Mouse (Mus musculus) CH12.LX (cell line): ENCODE measurements around the gene Sorcs1. TPM values are rescaled to one million over a fixed set of nuclear protein-coding genes. Genes with fewer than 3 reads are reported as not detected.

Experiments used
- DNase-seq: peaks from one replicate; pipeline ENCODE4 v3.0.0-alpha.2; 2013; ENCODE audit errors: extremely low read depth
- H3K27ac ChIP-seq: 2 replicates; pipeline ENCODE4 v1.5.1; 2012; ENCODE audit warnings: low read depth, mild to moderate bottlenecking, control low read depth, moderate library complexity; ENCODE audit not compliant: insufficient read depth
- H3K27me3 ChIP-seq: replicated peaks from 2 replicates; pipeline ENCODE3; 2012; ENCODE audit warnings: inconsistent platforms
- H3K36me3 ChIP-seq, 2 experiments: replicated peaks in 1 of 2; 2 replicates each; pipeline versions ENCODE3 to v1.6.1; 2012; ENCODE audit warnings: inconsistent platforms in 1 of 2, low read length in 1 of 2, mild to moderate bottlenecking in 1 of 2, mixed read lengths in 1 of 2, moderate library complexity in 1 of 2; ENCODE audit not compliant: control insufficient read depth in 1 of 2, insufficient read depth in 1 of 2
- H3K4me1 ChIP-seq, 2 experiments: 2 replicates each; pipeline ENCODE4 v1.6.1; 2012; ENCODE audit warnings: inconsistent platforms in 1 of 2, moderate library complexity in 1 of 2; ENCODE audit not compliant: insufficient read depth in 2 of 2, control insufficient read depth in 1 of 2
- H3K4me2 ChIP-seq: 2 replicates; pipeline ENCODE4 v1.6.1; 2012; ENCODE audit warnings: low read depth, mild to moderate bottlenecking, control low read depth; ENCODE audit not compliant: poor library complexity, insufficient read depth, severe bottlenecking
- H3K4me3 ChIP-seq, 3 experiments: fragments of 150-350 bp in 1 of 3; sonication (generic) in 1 of 3; replicated peaks in 1 of 3; 2 replicates each; pipeline versions ENCODE3 to v1.5.1; 2011 to 2012; ENCODE audit warnings: low read depth in 2 of 3, low read length in 2 of 3, mild to moderate bottlenecking in 2 of 3, moderate library complexity in 2 of 3, control low read depth in 1 of 3, improper control_type of control experiment in 1 of 3, inconsistent platforms in 1 of 3, mixed read lengths in 1 of 3; ENCODE audit not compliant: poor library complexity in 1 of 3
- H3K79me2 ChIP-seq: replicated peaks from 2 replicates; pipeline ENCODE4 v1.6.1; 2012; ENCODE audit warnings: mild to moderate bottlenecking, moderate library complexity; ENCODE audit not compliant: control insufficient read depth, poor library complexity, insufficient read depth, severe bottlenecking; ENCODE audit errors: extremely low read depth
- H3K9ac ChIP-seq: 2 replicates; pipeline ENCODE4 v1.6.1; 2012; ENCODE audit warnings: low read depth, mild to moderate bottlenecking, control low read depth, moderate library complexity; ENCODE audit not compliant: insufficient read depth
- H3K9me3 ChIP-seq: replicated peaks from 2 replicates; pipeline ENCODE3; 2012; ENCODE audit warnings: low read length, inconsistent platforms, mixed read lengths
- BHLHE40 ChIP-seq: IDR thresholded peaks from 2 replicates; pipeline ENCODE4 v1.6.1; 2011; ENCODE audit warnings: mild to moderate bottlenecking, low read depth, low read length, improper control_type of control experiment
- CHD1 ChIP-seq: IDR thresholded peaks from 2 replicates; pipeline ENCODE4 v1.6.1; 2012; ENCODE audit warnings: low read depth, low read length, improper control_type of control experiment, inconsistent platforms
- CHD2 ChIP-seq: IDR thresholded peaks from 2 replicates; pipeline ENCODE4 v1.6.1; 2011; ENCODE audit warnings: low read length, improper control_type of control experiment
- CTCF ChIP-seq, 2 experiments: IDR thresholded peaks in 1 of 2; conservative IDR thresholded peaks in 1 of 2; 2 replicates each; pipeline ENCODE4 v1.5.1; 2011 to 2012; ENCODE audit warnings: low read depth in 2 of 2, low read length in 2 of 2, improper control_type of control experiment in 1 of 2, inconsistent platforms in 1 of 2, mild to moderate bottlenecking in 1 of 2, moderate library complexity in 1 of 2
- E2F4 ChIP-seq: IDR thresholded peaks from 2 replicates; pipeline ENCODE4 v1.6.1; 2011; ENCODE audit warnings: low read depth, low read length, improper control_type of control experiment; ENCODE audit not compliant: insufficient replicate concordance
- ELF1 ChIP-seq: IDR thresholded peaks from 2 replicates; pipeline ENCODE4 v1.6.1; 2014; ENCODE audit warnings: low read depth, mild to moderate bottlenecking, inconsistent platforms, low read length, improper control_type of control experiment
- EP300 ChIP-seq: IDR thresholded peaks from 2 replicates; pipeline ENCODE4 v1.6.1; 2011; ENCODE audit warnings: low read length, improper control_type of control experiment
- HCFC1 ChIP-seq: IDR thresholded peaks from 2 replicates; pipeline ENCODE4 v1.6.1; 2012; ENCODE audit warnings: low read depth, mild to moderate bottlenecking, inconsistent platforms, low read length, improper control_type of control experiment
- JUN ChIP-seq: IDR thresholded peaks from 2 replicates; pipeline ENCODE4 v1.6.1; 2011; ENCODE audit warnings: low read depth, mild to moderate bottlenecking, low read length, improper control_type of control experiment, moderate library complexity; ENCODE audit not compliant: insufficient read depth
- KAT2A ChIP-seq: IDR thresholded peaks from 2 replicates; pipeline ENCODE4 v1.6.1; 2012; ENCODE audit warnings: low read length, improper control_type of control experiment, inconsistent platforms; ENCODE audit not compliant: insufficient replicate concordance
- MAFK ChIP-seq: IDR thresholded peaks from 2 replicates; pipeline ENCODE4 v1.6.1; 2011; ENCODE audit warnings: low read length, improper control_type of control experiment; ENCODE audit not compliant: insufficient replicate concordance
- MAZ ChIP-seq: IDR thresholded peaks from 2 replicates; pipeline ENCODE4 v1.6.1; 2012; ENCODE audit warnings: low read depth, mild to moderate bottlenecking, inconsistent platforms, low read length, improper control_type of control experiment, moderate library complexity
- MEF2A ChIP-seq: IDR thresholded peaks from 2 replicates; pipeline ENCODE4 v1.6.1; 2014; ENCODE audit warnings: low read depth, mild to moderate bottlenecking, inconsistent platforms, low read length, improper control_type of control experiment, borderline replicate concordance
- MXI1 ChIP-seq: IDR thresholded peaks from 2 replicates; pipeline ENCODE4 v1.6.1; 2011; ENCODE audit warnings: mild to moderate bottlenecking, low read depth, low read length, improper control_type of control experiment
- NELFE ChIP-seq: IDR thresholded peaks from 2 replicates; pipeline ENCODE4 v1.6.1; 2011; ENCODE audit warnings: low read depth, low read length, improper control_type of control experiment
- POLR2AphosphoS2 ChIP-seq: IDR thresholded peaks from 2 replicates; pipeline ENCODE4 v1.6.1; 2011; ENCODE audit warnings: low read depth, low read length, improper control_type of control experiment
- RAD21 ChIP-seq: IDR thresholded peaks from 2 replicates; pipeline ENCODE4 v1.6.1; 2011; ENCODE audit warnings: low read depth, mild to moderate bottlenecking, low read length, improper control_type of control experiment, moderate library complexity
- RCOR1 ChIP-seq: conservative IDR thresholded peaks from 2 replicates; pipeline ENCODE4 v1.6.1; 2012; ENCODE audit warnings: low read depth, mild to moderate bottlenecking, inconsistent platforms, low read length, improper control_type of control experiment
- SIN3A ChIP-seq: IDR thresholded peaks from 2 replicates; pipeline ENCODE4 v1.6.1; 2012; ENCODE audit warnings: low read length, improper control_type of control experiment, inconsistent platforms
- SMC3 ChIP-seq: IDR thresholded peaks from 2 replicates; pipeline ENCODE4 v1.6.1; 2011; ENCODE audit warnings: low read depth, low read length, improper control_type of control experiment
- TBP ChIP-seq: conservative IDR thresholded peaks from 2 replicates; pipeline ENCODE4 v1.6.1; 2011; ENCODE audit warnings: low read depth, low read length, improper control_type of control experiment
- USF1 ChIP-seq: IDR thresholded peaks from 2 replicates; pipeline ENCODE4 v1.6.1; 2014; ENCODE audit warnings: low read depth, mild to moderate bottlenecking, inconsistent platforms, low read length, improper control_type of control experiment
- ZC3H11A ChIP-seq: IDR thresholded peaks from 2 replicates; pipeline ENCODE4 v1.6.1; 2012; ENCODE audit warnings: low read depth, mild to moderate bottlenecking, inconsistent platforms, low read length, improper control_type of control experiment
- ZKSCAN1 ChIP-seq: IDR thresholded peaks from 2 replicates; pipeline ENCODE4 v1.6.1; 2012; ENCODE audit warnings: low read depth, inconsistent platforms, low read length, improper control_type of control experiment, borderline replicate concordance
- ZMIZ1 ChIP-seq: IDR thresholded peaks from 2 replicates; pipeline ENCODE4 v1.6.1; 2012; ENCODE audit warnings: low read depth, mild to moderate bottlenecking, inconsistent platforms, low read length, improper control_type of control experiment
- ZNF384 ChIP-seq: IDR thresholded peaks from 2 replicates; pipeline ENCODE4 v1.6.1; 2012; ENCODE audit warnings: low read depth, low read length, improper control_type of control experiment, inconsistent platforms
- dilution Hi-C: fragments of 300-500 bp; cut with MboI; formaldehyde crosslinking; loops from 2 replicates; pipeline ENCODE4 v1.14.3; 2020; ENCODE audit warnings: low sequenced_read_pairs; ENCODE audit not compliant: extremely low pct_unique_long_range_greater_than_20kb, extremely low pct_ligation_motif_present
- in situ Hi-C: fragments of 300-500 bp; cut with MboI; formaldehyde crosslinking; loops from 3 replicates; pipeline ENCODE4 v1.14.3; 2019; ENCODE audit warnings: low sequenced_read_pairs, low pct_ligation_motif_present, low pct_unique_long_range_greater_than_20kb, mixed read lengths
- polyA plus RNA-seq: library from polyadenylated mRNA; unstranded; fragments of >175 nt; gene quantifications from 2 replicates; pipeline ENCODE4 v1.2.1, GENCODE M21; 2012; ENCODE audit warnings: low read depth; ENCODE audit not compliant: insufficient read length
- total RNA-seq, 2 experiments: library from RNA; depleted of rRNA; stranded (reverse); fragments of 300-350 nt in 1 of 2; fragments of >200 nt in 1 of 2; gene quantifications; 2 replicates each; pipeline ENCODE4 v1.2.3; 2012 to 2014

Gene Sorcs1
- total and polyA plus RNA-seq, 3 experiments = 0.08 TPM; not detected in 2

- dilution Hi-C loops = no loop called here
- in situ Hi-C loops = no loop called here
- TF ChIP-seq E2F4 (no peak), SMC3 (no peak), CHD2 (no peak), MAZ (no peak)
Measured at GRCm38 (mm10) chr19:50339211-50339610, 339.2 kb downstream of the Sorcs1 start.

DNA sequence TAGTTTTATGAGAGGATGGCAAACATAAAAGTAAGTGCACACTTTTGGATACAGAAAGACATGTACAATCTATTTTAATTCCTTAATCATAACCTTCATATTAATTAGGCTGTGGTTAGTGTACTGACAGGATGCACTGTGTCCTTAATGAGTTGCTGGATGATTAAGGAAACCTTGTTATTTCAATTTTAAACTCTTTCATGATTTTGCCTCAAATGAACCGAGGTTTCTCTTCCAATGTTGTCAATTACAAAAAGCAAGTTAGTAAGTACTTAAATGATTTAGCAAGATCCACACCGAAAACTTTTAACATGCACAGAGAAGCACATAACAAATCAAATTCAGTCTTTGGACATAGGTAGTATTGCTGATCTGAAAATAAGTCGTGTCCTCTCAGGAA is 341.7 kb downstream of the Sorcs1 start:
- DNase-seq = no peak
- no peaks in the 10 kb centered on the region for H3K79me2 ChIP-seq
- no peak overlapping the region for H3K27ac ChIP-seq
- H3K27me3 ChIP-seq = no peaks in the 10 kb centered on the region
- no peak overlapping the region for H3K9ac ChIP-seq
- H3K4me3 ChIP-seq = no peak overlapping the region
- H3K4me1 ChIP-seq = no peaks in the 10 kb centered on the region
- dilution Hi-C loops = no loop called here
- peaks cover 53% of the 10 kb centered on the region for H3K9me3 ChIP-seq
- no peak overlapping the region for H3K4me2 ChIP-seq
- in situ Hi-C loops = no loop called here
- no peaks in the 10 kb centered on the region for H3K36me3 ChIP-seq
- TF ChIP-seq MAFK (no peak), EP300 (no peak), MEF2A (no peak), HCFC1 (no peak), MAZ (no peak), KAT2A (no peak), CTCF (conservative IDR thresholded peaks at IDR 0.05 in 1 of 2, IDR thresholded peaks at IDR 0.05 in 1 of 2; ENCODE audit: low read depth in 2 of 2, low read length in 2 of 2) (no peak), ZC3H11A (no peak), BHLHE40 (no peak), TBP (no peak)

More at GRCm38 (mm10) chr19:50339211-50339610, 339.2 kb downstream of the Sorcs1 start:
- DNase-seq = no peak
- Histone ChIP-seq H3K36me3 (no peaks in the 10 kb centered on the region), H3K9ac (no peak overlapping the region), H3K4me1 (no peaks in the 10 kb centered on the region), H3K9me3 (peaks cover 63% of the 10 kb centered on the region), H3K27me3 (no peaks in the 10 kb centered on the region), H3K4me2 (no peak overlapping the region), H3K27ac (no peak overlapping the region), H3K4me3 (no peak overlapping the region), H3K79me2 (no peaks in the 10 kb centered on the region)

- dilution Hi-C loops (no loop called here), in situ Hi-C loops (no loop called here)
- Histone ChIP-seq H3K27me3 (no peaks in the 10 kb centered on the region), H3K36me3 (no peaks in the 10 kb centered on the region), H3K4me2 (no peak overlapping the region), H3K27ac (no peak overlapping the region), H3K4me1 (no peaks in the 10 kb centered on the region), H3K9me3 (peaks cover 42% of the 10 kb centered on the region), H3K9ac (no peak overlapping the region), H3K79me2 (no peaks in the 10 kb centered on the region), H3K4me3 (no peak overlapping the region)
- DNase-seq = no peak
- TF ChIP-seq ELF1 = no peak
- TF ChIP-seq USF1 = no peak
- TF ChIP-seq MXI1 = no peak
- no peak for TF ChIP-seq CHD1
- no peak for TF ChIP-seq POLR2AphosphoS2
- TF ChIP-seq MAZ = no peak
- TF ChIP-seq JUN = no peak
- TF ChIP-seq ZKSCAN1 = no peak
- TF ChIP-seq RAD21 = no peak
- no peak for TF ChIP-seq RCOR1
- TF ChIP-seq NELFE = no peak
- TF ChIP-seq SIN3A = no peak
- TF ChIP-seq ZMIZ1 = no peak
- no peak for TF ChIP-seq BHLHE40
- TF ChIP-seq EP300 = no peak
- TF ChIP-seq ZNF384 = no peak
- TF ChIP-seq ZC3H11A = no peak
- TF ChIP-seq HCFC1 = no peak
- TF ChIP-seq, all 38 proteins: peak for 0
Measured at GRCm38 (mm10) chr19:50331136-50331535, 347.3 kb downstream of the Sorcs1 start.
